Mouse (Mus musculus) C2C12 (cell line): ENCODE results near the gene Yars.

Experiments used
- CTCF ChIP-seq: IDR thresholded peaks from one replicate; pipeline ENCODE4 v1.5.1; 2011; ENCODE audit not compliant: control insufficient read depth, insufficient read depth, insufficient read length
- MYOG ChIP-seq: IDR thresholded peaks from one replicate; pipeline ENCODE4 v1.6.1; 2011; ENCODE audit not compliant: control insufficient read depth, insufficient read length; ENCODE audit errors: extremely low read depth
- USF1 ChIP-seq: IDR thresholded peaks from one replicate; pipeline ENCODE4 v1.6.1; 2011; ENCODE audit warnings: low read depth, mild to moderate bottlenecking, control low read depth, moderate library complexity

DNA sequence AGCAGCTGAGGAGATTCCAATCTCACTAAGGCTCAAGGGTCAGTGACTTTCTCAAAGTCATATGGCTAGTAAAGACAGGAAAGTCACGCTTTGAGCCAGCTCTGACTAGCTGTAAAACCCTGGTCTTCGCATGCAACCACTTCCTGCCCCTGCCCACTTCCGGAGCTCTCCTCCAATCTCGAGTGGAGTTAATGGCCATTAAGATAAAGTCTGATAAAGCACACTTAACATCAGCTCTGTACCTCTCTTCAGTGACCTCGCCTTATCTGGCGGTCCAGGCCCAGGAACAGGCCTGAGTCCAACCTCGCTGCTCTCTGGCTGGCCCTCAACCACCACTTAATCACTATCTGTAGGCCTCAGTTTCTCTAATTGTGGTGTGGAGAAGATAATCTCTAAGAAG lies 44.9 kb downstream of the Yars start:
- TF ChIP-seq USF1 (no peak), CTCF (no peak), MYOG (no peak)
